Mouse (Mus musculus): Measurements from ENCODE around the gene Pdzd3. TPM values are rescaled to one million over a fixed set of nuclear protein-coding genes. Genes with fewer than 3 reads are reported as not detected.
"Not testable (repeated sequence)": the region's sequence is repeated elsewhere in the genome, so short reads cannot be mapped to it uniquely, and the experiment has no call there.

Gene Pdzd3
- polyA plus RNA-seq (2012; rRNA removed): 0.11 and 0.12 TPM in 2 replicates

GRCm38 (mm10) chr9:44251314-44251713, at the start of gene Pdzd3:
Gene Pdzd3, minus strand, starts transcription at chr9:44251471.
- DNase-seq: no peak
- Histone ChIP-seq H3K4me3 (replicated peaks; ENCODE audit: extremely low read depth, low read depth, low read length) (no peak within 1 kb of the TSS), H3K4me1 (ENCODE audit: control insufficient read depth, insufficient read depth, low read length) (no peaks in the 10 kb centered on the region)
- 78% methylated on average over 10 of the region's 10 CpGs for WGBS
- TF ChIP-seq CTCF (IDR thresholded peaks at IDR 0.05; ENCODE audit: insufficient read depth, low read length) (no peak), POLR2A (IDR thresholded peaks at IDR 0.05; ENCODE audit: borderline replicate concordance, extremely low read depth, low read depth, low read length) (no peak)

- WGBS: 95% methylated on average over 3 of the region's 3 CpGs
- not testable (repeated sequence) for DNase-seq; H3K4me1 ChIP-seq (ENCODE audit: control insufficient read depth, insufficient read depth, low read length); H3K4me3 ChIP-seq (replicated peaks; ENCODE audit: extremely low read depth, low read depth, low read length)
Observed at GRCm38 (mm10) chr9:44300001-44300400, 48.7 kb upstream of the Pdzd3 start.

GRCm38 (mm10) chr9:44292490-44292889, 41.2 kb upstream of the Pdzd3 start:
- 68% methylated on average over 3 of the region's 3 CpGs for WGBS
- TF ChIP-seq POLR2A (IDR thresholded peaks at IDR 0.05; ENCODE audit: borderline replicate concordance, extremely low read depth, low read depth, low read length) (no peak), CTCF (IDR thresholded peaks at IDR 0.05; ENCODE audit: insufficient read depth, low read length) (peak; percentile 63)
- H3K4me3 ChIP-seq (replicated peaks; ENCODE audit: extremely low read depth, low read depth, low read length): no peak overlapping the region
- peaks cover under 1% of the 10 kb centered on the region; the same call in 1 of the 2 replicates for H3K4me1 ChIP-seq (ENCODE audit: control insufficient read depth, insufficient read depth, low read length)
- DNase-seq: peak; percentile 46

- TF ChIP-seq POLR2A (IDR thresholded peaks at IDR 0.05; ENCODE audit: borderline replicate concordance, extremely low read depth, low read depth, low read length) (no peak), CTCF (IDR thresholded peaks at IDR 0.05; ENCODE audit: insufficient read depth, low read length) (no peak)
- Histone ChIP-seq H3K4me1 (ENCODE audit: control insufficient read depth, insufficient read depth, low read length) (peaks cover 4% of the 10 kb centered on the region; the same call in 1 of the 2 replicates), H3K4me3 (replicated peaks; ENCODE audit: extremely low read depth, low read depth, low read length) (no peak overlapping the region)
- WGBS: 25% methylated on average over 11 of the region's 11 CpGs
- DNase-seq: no peak
Observed at GRCm38 (mm10) chr9:44288959-44289291, 37.7 kb upstream of the Pdzd3 start.

- 2% methylated on average over 38 of the region's 38 CpGs for WGBS
- TF ChIP-seq CTCF (IDR thresholded peaks at IDR 0.05; ENCODE audit: insufficient read depth, low read length): no peak
- no peak for TF ChIP-seq POLR2A (IDR thresholded peaks at IDR 0.05; ENCODE audit: borderline replicate concordance, extremely low read depth, low read depth, low read length)
- Histone ChIP-seq H3K4me3 (replicated peaks; ENCODE audit: extremely low read depth, low read depth, low read length) (peak within 1 kb of the TSS; percentile 47), H3K4me1 (ENCODE audit: control insufficient read depth, insufficient read depth, low read length) (peaks cover 4% of the 10 kb centered on the region; the same call in 1 of the 2 replicates)
- DNase-seq: no peak
Observed at GRCm38 (mm10) chr9:44288076-44288958, 37.0 kb upstream of the Pdzd3 start, which contains the start of gene Abcg4. Gene Abcg4, minus strand, starts transcription at chr9:44288615.

GRCm38 (mm10) chr9:44287401-44288075, 36.3 kb upstream of the Pdzd3 start:
- H3K4me3 ChIP-seq (replicated peaks; ENCODE audit: extremely low read depth, low read depth, low read length): peak overlapping the region; percentile 47
- 3% methylated on average over 47 of the region's 47 CpGs for WGBS
- DNase-seq: no peak

GRCm38 (mm10) chr9:44287003-44287400, 35.7 kb upstream of the Pdzd3 start:
- no peak for TF ChIP-seq POLR2A (IDR thresholded peaks at IDR 0.05; ENCODE audit: borderline replicate concordance, extremely low read depth, low read depth, low read length)
- no peak for TF ChIP-seq CTCF (IDR thresholded peaks at IDR 0.05; ENCODE audit: insufficient read depth, low read length)
- 23% methylated on average over 11 of the region's 11 CpGs for WGBS
- Histone ChIP-seq H3K4me1 (ENCODE audit: control insufficient read depth, insufficient read depth, low read length) (peaks cover 4% of the 10 kb centered on the region; the same call in 1 of the 2 replicates), H3K4me3 (replicated peaks; ENCODE audit: extremely low read depth, low read depth, low read length) (no peak overlapping the region)
- no peak for DNase-seq

More at GRCm38 (mm10) chr9:44287401-44288075, 36.3 kb upstream of the Pdzd3 start:
- no peak for TF ChIP-seq CTCF (IDR thresholded peaks at IDR 0.05; ENCODE audit: insufficient read depth, low read length)
- no peak for TF ChIP-seq POLR2A (IDR thresholded peaks at IDR 0.05; ENCODE audit: borderline replicate concordance, extremely low read depth, low read depth, low read length)
- peaks cover 4% of the 10 kb centered on the region; the same call in 1 of the 2 replicates for H3K4me1 ChIP-seq (ENCODE audit: control insufficient read depth, insufficient read depth, low read length)

- Histone ChIP-seq H3K4me1 (ENCODE audit: control insufficient read depth, insufficient read depth, low read length) (peaks cover 4% of the 10 kb centered on the region; the same call in 1 of the 2 replicates), H3K4me3 (replicated peaks; ENCODE audit: extremely low read depth, low read depth, low read length) (no peak overlapping the region)
- DNase-seq: no peak
- TF ChIP-seq POLR2A (IDR thresholded peaks at IDR 0.05; ENCODE audit: borderline replicate concordance, extremely low read depth, low read depth, low read length) (no peak), CTCF (IDR thresholded peaks at IDR 0.05; ENCODE audit: insufficient read depth, low read length) (no peak)
- 28% methylated on average over 6 of the region's 6 CpGs for WGBS
Observed at GRCm38 (mm10) chr9:44286256-44286850, 35.1 kb upstream of the Pdzd3 start.

GRCm38 (mm10) chr9:44283183-44283582, 31.9 kb upstream of the Pdzd3 start:
- no peak for TF ChIP-seq POLR2A (IDR thresholded peaks at IDR 0.05; ENCODE audit: borderline replicate concordance, extremely low read depth, low read depth, low read length)
- no peak for TF ChIP-seq CTCF (IDR thresholded peaks at IDR 0.05; ENCODE audit: insufficient read depth, low read length)
- DNase-seq: no peak
- H3K4me3 ChIP-seq (replicated peaks; ENCODE audit: extremely low read depth, low read depth, low read length): no peak overlapping the region
- peaks cover 4% of the 10 kb centered on the region; the same call in 1 of the 2 replicates for H3K4me1 ChIP-seq (ENCODE audit: control insufficient read depth, insufficient read depth, low read length)
- 54% methylated on average over 5 of the region's 5 CpGs for WGBS
